Mouse (Mus musculus) right cerebral cortex, postnatal 10 days (tissue): ENCODE data around the gene Strip2.

Source experiments
- DNase-seq, 2 experiments: peaks; one replicate each; pipeline ENCODE4 v3.0.0; 2021; ENCODE audit warnings: low spot score in 2 of 2

Strip2 gene

DNA sequence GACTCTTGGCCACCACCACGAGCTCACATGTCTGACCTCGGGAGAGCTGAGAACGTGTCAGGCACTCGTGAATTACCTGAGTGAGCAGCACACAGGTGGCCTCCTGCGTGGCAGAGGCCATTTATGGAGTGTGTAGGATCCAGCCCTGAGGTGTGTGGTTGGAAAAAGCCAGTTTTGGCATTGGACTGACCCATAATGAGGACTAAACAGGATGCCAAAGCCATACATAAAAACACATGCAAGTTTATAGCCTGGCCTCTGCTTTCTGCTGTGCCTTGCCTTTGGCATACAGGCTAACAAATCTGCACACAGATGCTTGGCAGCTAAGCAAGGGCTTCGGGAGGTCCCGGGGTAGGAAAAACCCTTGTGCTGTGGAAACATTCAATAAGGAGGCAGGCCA lies 92.4 kb downstream of the Strip2 start:
- DNase-seq, result no peak
